Mouse (Mus musculus) kidney, adult 2 months (tissue): Measurements from ENCODE around the gene Blmh. TPM values are rescaled to one million over a fixed set of nuclear protein-coding genes. Genes with fewer than 3 reads are reported as not detected.

Source experiments
- DNase-seq: peaks from one replicate; pipeline ENCODE4 v3.0.0; 2021
- H3K27ac ChIP-seq: fragments of 200-500 bp; 2 replicates; pipeline ENCODE4 v1.5.1; 2012; ENCODE audit warnings: low read depth, low read length, control low read depth, inconsistent platforms; ENCODE audit not compliant: insufficient read depth
- H3K27me3 ChIP-seq: fragments of 200-500 bp; replicated peaks from 2 replicates; pipeline ENCODE4 v1.6.1; 2012; ENCODE audit warnings: mild to moderate bottlenecking, moderate library complexity, low read length, inconsistent platforms; ENCODE audit not compliant: control insufficient read depth, insufficient read depth
- H3K36me3 ChIP-seq: fragments of 200-500 bp; 2 replicates; pipeline ENCODE4 v1.6.1; 2012; ENCODE audit warnings: mild to moderate bottlenecking, moderate library complexity, low read length, inconsistent platforms; ENCODE audit not compliant: control insufficient read depth, insufficient read depth
- H3K4me1 ChIP-seq: fragments of 200-500 bp; 2 replicates; pipeline ENCODE4 v1.6.1; 2011; ENCODE audit warnings: low read length; ENCODE audit not compliant: control insufficient read depth, insufficient read depth
- H3K4me3 ChIP-seq: fragments of 200-500 bp; 2 replicates; pipeline ENCODE4 v1.5.1; 2011; ENCODE audit warnings: mild to moderate bottlenecking, low read depth, low read length, control low read depth; ENCODE audit not compliant: insufficient read depth
- CTCF ChIP-seq: fragments of 200-500 bp; conservative IDR thresholded peaks from 2 replicates; pipeline ENCODE4 v1.5.1; 2011; ENCODE audit warnings: low read depth, mild to moderate bottlenecking, control low read depth, low read length, moderate library complexity, mixed read lengths; ENCODE audit not compliant: insufficient read depth, insufficient read length
- POLR2A ChIP-seq: fragments of 200-500 bp; IDR thresholded peaks from one replicate; pipeline ENCODE4 v1.6.1; 2011; ENCODE audit warnings: low read depth, low read length, control low read depth
- WGBS: fragments of 180-500 bp; shearing (Covaris S2); methylation state at CpG from one replicate; pipeline ENCODE4 v1.1.7; 2018; 5-methylcytosine and 5-hydroxymethylcytosine counted together
- polyA plus RNA-seq: library from polyadenylated mRNA; depleted of rRNA; stranded (reverse); fragments of >200 nt; gene quantifications from 2 replicates; pipeline ENCODE4 v1.2.3, GENCODE M21; 2012

Gene Blmh
- polyA plus RNA-seq, 1 experiment = 27.8 TPM

DNA sequence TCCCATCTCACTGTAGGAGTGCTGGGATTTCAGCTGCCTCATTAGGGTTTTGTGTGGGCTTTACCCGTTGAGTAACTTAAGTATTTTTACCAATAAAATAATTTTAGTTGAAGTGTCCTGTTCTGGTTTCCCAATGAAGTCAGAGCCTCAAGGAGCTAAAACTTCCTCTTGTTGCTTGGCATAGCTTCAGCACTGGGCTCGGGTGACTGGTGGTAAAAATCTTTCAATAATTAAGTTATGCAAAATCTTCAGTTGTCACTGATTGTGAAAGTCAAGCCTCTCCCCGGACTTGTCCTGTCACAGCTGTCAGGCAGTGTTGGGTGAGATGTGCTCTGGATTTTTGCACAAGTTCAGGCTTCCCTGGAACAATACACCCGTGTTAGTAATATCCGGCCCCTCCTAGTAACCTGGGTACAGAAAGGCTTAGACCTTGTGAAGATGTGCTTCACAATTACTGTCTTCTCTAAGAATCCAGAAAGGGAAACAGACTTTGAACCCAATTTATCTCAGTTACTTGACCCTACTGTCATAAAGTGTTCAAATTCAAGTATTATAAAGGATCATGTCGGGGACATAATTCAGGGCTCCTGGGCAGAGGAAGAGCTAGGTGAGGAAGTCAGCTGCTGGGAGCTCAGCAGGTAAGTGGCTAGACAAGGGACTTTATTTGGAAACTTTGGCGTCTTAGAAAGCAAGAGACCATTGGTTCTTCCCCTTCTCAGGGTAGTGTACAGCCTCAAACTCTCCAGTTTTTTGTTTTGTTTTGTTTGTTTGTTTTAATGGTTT, 22.8 kb upstream of the Blmh start, which contains the start of gene Tmigd1:
Gene Tmigd1, plus strand, starts transcription at position 581 of the 783 bp plus-strand sequence.
- Histone ChIP-seq H3K4me1 (peaks cover 17% of the 10 kb centered on the region), H3K27ac (no peak within 1 kb of the TSS), H3K4me3 (no peak within 1 kb of the TSS), H3K36me3 (no peaks in the 10 kb centered on the region), H3K27me3 (no peaks in the 10 kb centered on the region)
- 61% methylated on average over 7 of the region's 7 CpGs for WGBS
- DNase-seq = no peak
- no peak for TF ChIP-seq CTCF
- TF ChIP-seq POLR2A = no peak

DNA sequence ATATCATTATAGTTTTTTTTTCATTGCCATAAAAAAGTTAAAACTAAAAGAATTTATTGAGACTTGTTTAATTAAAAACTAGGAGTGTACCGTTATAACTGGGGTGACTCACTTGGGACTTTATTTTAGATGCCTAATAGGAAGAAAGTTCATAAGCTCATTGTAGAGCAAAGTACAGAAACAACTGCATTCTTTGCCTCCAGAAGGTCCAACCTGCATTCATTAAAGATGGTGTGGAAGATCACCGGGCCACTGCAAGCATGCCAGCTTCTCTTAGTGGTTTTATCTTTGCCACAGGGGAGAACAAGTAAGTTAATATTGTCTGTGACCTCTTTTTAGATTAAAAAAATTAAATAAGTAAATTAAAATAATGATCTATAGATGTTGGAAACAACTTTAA, 20.3 kb upstream of the Blmh start:
- Histone ChIP-seq H3K4me1 (peaks cover 15% of the 10 kb centered on the region), H3K27me3 (no peaks in the 10 kb centered on the region), H3K36me3 (no peaks in the 10 kb centered on the region), H3K27ac (no peak overlapping the region), H3K4me3 (no peak overlapping the region)
- TF ChIP-seq POLR2A (no peak), CTCF (no peak)
- DNase-seq = peak; percentile 65
- WGBS = 37% methylated on average over 2 of the region's 2 CpGs

DNA sequence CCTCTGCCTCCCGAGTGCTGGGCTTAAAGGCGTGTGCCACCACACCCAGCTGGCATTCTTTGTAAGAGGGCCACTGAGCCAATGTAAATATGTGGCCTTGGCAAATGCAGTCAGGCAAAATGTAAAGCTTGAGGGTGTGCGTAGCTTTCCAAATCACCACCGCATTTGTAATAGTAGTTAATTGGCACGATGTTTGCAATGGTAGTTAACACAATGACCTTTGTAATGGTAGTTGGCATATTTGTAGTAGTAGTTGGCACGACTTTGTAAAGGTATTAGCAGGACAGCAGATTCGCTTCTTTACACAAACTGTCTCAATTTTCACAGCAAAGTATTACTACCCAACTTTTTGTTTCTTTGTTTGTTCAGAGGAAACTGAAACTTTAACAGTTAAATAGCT, 16.0 kb upstream of the Blmh start:
- peak overlapping the region; percentile 91 for H3K27ac ChIP-seq
- 41% methylated on average over 7 of the region's 7 CpGs for WGBS
- H3K36me3 ChIP-seq = no peaks in the 10 kb centered on the region
- H3K4me3 ChIP-seq = no peak overlapping the region
- peaks cover 21% of the 10 kb centered on the region for H3K4me1 ChIP-seq
- TF ChIP-seq POLR2A = no peak
- no peak for TF ChIP-seq CTCF
- H3K27me3 ChIP-seq = no peaks in the 10 kb centered on the region
- DNase-seq = peak; percentile 64

DNA sequence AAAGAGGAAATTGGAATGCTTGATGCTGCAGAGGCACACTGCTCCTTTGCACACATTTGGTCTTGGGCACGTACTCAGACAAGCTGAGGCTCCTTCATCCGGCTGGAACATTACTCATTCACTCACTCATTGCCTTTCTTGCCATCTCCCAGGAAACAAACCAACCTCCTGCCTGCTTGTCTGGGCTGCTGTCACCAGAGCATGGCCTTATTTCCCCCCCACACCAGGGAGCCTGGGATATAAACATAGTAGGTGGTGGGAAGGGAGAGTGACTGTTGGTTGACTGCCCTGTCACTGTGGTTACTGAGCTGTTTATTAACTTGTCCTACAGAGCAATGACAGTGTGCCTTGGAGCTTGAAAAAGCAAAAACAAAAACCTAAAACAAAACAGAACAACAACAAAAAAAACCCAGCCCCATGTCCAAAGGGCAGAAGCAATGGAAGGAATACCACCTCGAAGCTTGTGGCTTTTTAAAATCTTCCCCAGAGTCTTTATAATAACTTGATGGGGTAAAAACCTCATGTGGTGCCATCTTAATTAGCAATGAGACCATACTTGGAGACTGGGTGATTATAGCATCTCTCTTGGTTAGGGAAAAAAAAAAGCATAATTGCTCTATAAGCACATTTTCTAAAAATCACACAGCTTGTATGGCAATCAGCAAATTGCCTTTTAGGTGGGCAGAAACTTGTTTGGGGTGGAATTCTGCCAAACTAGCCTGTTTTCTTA, 13.1 kb upstream of the Blmh start:
- Histone ChIP-seq H3K27ac (peak overlapping the region; percentile 87), H3K36me3 (no peaks in the 10 kb centered on the region), H3K4me3 (no peak overlapping the region), H3K27me3 (no peaks in the 10 kb centered on the region), H3K4me1 (peaks cover 20% of the 10 kb centered on the region)
- DNase-seq = peak; percentile 91
- WGBS = 24% methylated on average over 3 of the region's 3 CpGs
- no peak for TF ChIP-seq POLR2A
- no peak for TF ChIP-seq CTCF

DNA sequence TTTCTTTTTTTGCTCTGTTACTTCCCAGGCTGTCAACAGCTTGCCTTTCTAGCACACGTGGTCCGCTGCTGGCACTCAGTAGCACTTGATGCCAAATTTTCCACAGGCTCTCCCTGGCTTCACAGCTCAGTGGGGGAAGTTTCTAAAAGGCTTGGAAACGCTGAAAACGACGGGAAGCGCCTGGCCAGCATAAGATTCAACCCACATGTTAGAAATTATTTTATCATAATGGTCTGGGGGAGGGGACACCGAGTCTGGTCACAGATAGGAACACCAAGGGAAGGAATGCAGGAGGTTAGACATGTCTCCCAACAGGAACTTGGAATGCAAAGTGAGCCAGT, 12.6 kb upstream of the Blmh start:
- Histone ChIP-seq H3K36me3 (no peaks in the 10 kb centered on the region), H3K4me1 (peaks cover 22% of the 10 kb centered on the region), H3K4me3 (no peak overlapping the region), H3K27me3 (no peaks in the 10 kb centered on the region), H3K27ac (peak overlapping the region; percentile 87)
- no peak for TF ChIP-seq CTCF
- TF ChIP-seq POLR2A = no peak
- peak; percentile 80 for DNase-seq
- WGBS = 7% methylated on average over 7 of the region's 7 CpGs

DNA sequence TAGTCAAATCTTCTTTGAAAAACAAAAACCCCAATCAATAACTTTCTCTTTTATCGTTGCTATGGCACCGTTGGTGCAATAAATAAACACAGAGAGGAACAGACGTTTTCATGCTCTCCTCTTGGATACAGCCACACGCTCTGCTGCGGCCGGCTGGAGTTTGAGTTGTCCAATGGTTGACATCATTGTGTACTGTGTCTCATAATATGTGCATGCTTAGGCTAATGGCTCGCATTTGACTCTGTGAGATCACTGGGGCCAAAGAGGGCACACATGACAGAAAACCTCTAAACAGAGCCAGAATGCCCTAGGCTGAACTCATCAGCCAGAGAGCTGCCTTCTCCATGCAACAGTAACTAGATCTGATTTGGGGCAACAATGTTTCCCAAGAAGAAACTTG, 10.2 kb upstream of the Blmh start:
- Histone ChIP-seq H3K27me3 (no peaks in the 10 kb centered on the region), H3K4me3 (no peak overlapping the region), H3K27ac (no peak overlapping the region), H3K4me1 (peaks cover 14% of the 10 kb centered on the region), H3K36me3 (no peaks in the 10 kb centered on the region)
- no peak for TF ChIP-seq CTCF
- TF ChIP-seq POLR2A = no peak
- WGBS = 46% methylated on average over 7 of the region's 7 CpGs
- no peak for DNase-seq

DNA sequence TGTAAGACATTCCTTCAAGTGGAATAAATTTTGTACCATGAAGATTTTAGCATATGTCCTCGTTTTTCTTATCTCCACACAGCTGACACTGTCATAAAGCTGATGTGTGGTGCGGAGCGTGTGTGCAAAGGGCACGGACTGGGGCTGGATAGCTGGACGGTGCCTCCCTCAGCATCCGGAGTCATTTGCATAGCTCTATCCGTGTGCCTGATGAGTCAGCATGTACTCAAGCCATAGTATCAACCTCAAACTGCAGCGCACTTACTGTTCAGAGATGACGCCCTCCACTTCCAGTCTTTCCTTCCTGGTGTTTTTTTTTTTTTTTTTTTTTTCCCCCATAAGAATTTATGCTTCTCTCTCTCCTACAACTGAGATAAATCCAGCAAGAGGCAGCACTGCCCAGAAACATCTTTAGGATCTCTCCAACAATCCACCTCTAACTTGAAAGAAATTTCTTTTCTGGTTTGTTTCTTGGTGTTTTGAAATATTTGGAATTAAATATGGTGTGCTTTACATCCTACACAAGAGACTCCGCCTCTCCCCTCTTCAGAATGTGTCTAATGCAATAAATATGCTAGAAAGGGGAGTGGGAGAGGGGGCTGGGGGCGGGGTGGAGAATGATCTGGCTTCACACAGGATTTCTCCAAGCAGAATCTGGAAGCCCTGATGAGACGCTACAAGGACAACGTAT, 7.9 kb upstream of the Blmh start:
- DNase-seq = peak; percentile 60
- no peak for TF ChIP-seq POLR2A
- TF ChIP-seq CTCF = no peak
- no peaks in the 10 kb centered on the region for H3K36me3 ChIP-seq
- H3K27ac ChIP-seq = no peak overlapping the region
- H3K27me3 ChIP-seq = no peaks in the 10 kb centered on the region
- H3K4me3 ChIP-seq = no peak overlapping the region
- WGBS = 24% methylated on average over 13 of the region's 13 CpGs
- peaks cover 14% of the 10 kb centered on the region for H3K4me1 ChIP-seq
